Mouse (Mus musculus) B cell, adult (primary cell): ENCODE measurements around the gene Rtl5. TPM values are rescaled to one million over a fixed set of nuclear protein-coding genes. Genes with fewer than 3 reads are reported as not detected.

ENCODE experiments used
- total RNA-seq: library from RNA; stranded (reverse); gene quantifications from 4 replicates; pipeline ENCODE4 v1.2.4, GENCODE M21; 2023; ENCODE audit not compliant: inconsistent age

Rtl5 gene
- 0.69 to 1.3 TPM (median 1.2 TPM) in 4 replicates for total RNA-seq

GRCm38 (mm10) chrX:102070591-102071471 lies at the start of gene Rtl5:
Rtl5 (minus strand) TSS chrX:102071304.

GRCm38 (mm10) chrX:102119042-102119864 lies 48.1 kb upstream of the Rtl5 start, which contains the start of gene Pin4:
Pin4 (plus strand) TSS chrX:102119447.

Other genes with a start within 250 kb of the Rtl5 start
- gene Nhsl2, start 221.9 kb downstream of the Rtl5 start, total RNA-seq: 0.12 to 0.96 TPM (median 0.15 TPM) in 4 replicates
- 8.4 to 29.3 TPM (median 19.0 TPM) in 4 replicates for gene Pin4, start 48.1 kb upstream of the Rtl5 start, total RNA-seq
- gene Ercc6l, start 85.8 kb upstream of the Rtl5 start, total RNA-seq: 4.3 to 4.6 TPM (median 4.4 TPM) in 4 replicates
- gene Rps4x, start 118.1 kb upstream of the Rtl5 start, total RNA-seq: 2,270 to 2,451 TPM (median 2,344 TPM) in 4 replicates
- gene Cited1, start 180.9 kb upstream of the Rtl5 start, total RNA-seq: not detected in 4 replicates